Mouse (Mus musculus): Measurements from ENCODE around the gene Smarcd3. TPM values are rescaled to one million over a fixed set of nuclear protein-coding genes. Genes with fewer than 3 reads are reported as not detected.

Gene Smarcd3
- polyA plus RNA-seq, 1 experiment from 2014 or later, result 35.6 TPM

GRCm38 (mm10) chr5:24649701-24650100 lies 25.5 kb upstream of the Smarcd3 start:
- Histone ChIP-seq H3K4me1 (ENCODE audit: control insufficient read depth, insufficient read depth, low read length) (no peaks in the 10 kb centered on the region), H3K9me3 (ENCODE audit: control insufficient read depth, low read depth, low read length) (no peaks in the 10 kb centered on the region), H3K27me3 (ENCODE audit: control insufficient read depth, insufficient read depth, low read length) (no peaks in the 10 kb centered on the region), H3K9ac (replicated peaks; ENCODE audit: low read depth, low read length) (no peak overlapping the region), H3K36me3 (ENCODE audit: control insufficient read depth, insufficient read depth, low read length) (no peaks in the 10 kb centered on the region), H3K4me3 (ENCODE audit: low read depth, low read length) (no peak overlapping the region), H3K27ac (ENCODE audit: low read length) (no peak overlapping the region), H3K4me2 (replicated peaks; ENCODE audit: low read depth, low read length) (no peak overlapping the region)
- no peak for ATAC-seq (ENCODE audit: insufficient number of reproducible peaks, insufficient read depth, low FRiP score, low read depth)
- WGBS, result 73% methylated on average over 7 of the region's 7 CpGs

GRCm38 (mm10) chr5:24649231-24649630 lies 25.0 kb upstream of the Smarcd3 start:
- H3K27ac ChIP-seq (ENCODE audit: low read length), result no peak overlapping the region
- H3K27me3 ChIP-seq (ENCODE audit: control insufficient read depth, insufficient read depth, low read length), result no peaks in the 10 kb centered on the region
- no peak overlapping the region for H3K4me3 ChIP-seq (ENCODE audit: low read depth, low read length)
- ATAC-seq (ENCODE audit: insufficient number of reproducible peaks, insufficient read depth, low FRiP score, low read depth), result no peak
- no peaks in the 10 kb centered on the region for H3K36me3 ChIP-seq (ENCODE audit: control insufficient read depth, insufficient read depth, low read length)
- 65% methylated on average over 4 of the region's 4 CpGs for WGBS
- no peaks in the 10 kb centered on the region for H3K9me3 ChIP-seq (ENCODE audit: control insufficient read depth, low read depth, low read length)
- H3K4me2 ChIP-seq (replicated peaks; ENCODE audit: low read depth, low read length), result no peak overlapping the region
- H3K9ac ChIP-seq (replicated peaks; ENCODE audit: low read depth, low read length), result no peak overlapping the region
- no peaks in the 10 kb centered on the region for H3K4me1 ChIP-seq (ENCODE audit: control insufficient read depth, insufficient read depth, low read length)

- 80% methylated on average over 1 of the region's 1 CpGs for WGBS
- H3K36me3 ChIP-seq (ENCODE audit: control insufficient read depth, insufficient read depth, low read length), result no peaks in the 10 kb centered on the region
- H3K27ac ChIP-seq (ENCODE audit: low read length), result no peak overlapping the region
- no peaks in the 10 kb centered on the region for H3K9me3 ChIP-seq (ENCODE audit: control insufficient read depth, low read depth, low read length)
- no peaks in the 10 kb centered on the region for H3K27me3 ChIP-seq (ENCODE audit: control insufficient read depth, insufficient read depth, low read length)
- H3K4me2 ChIP-seq (replicated peaks; ENCODE audit: low read depth, low read length), result no peak overlapping the region
- H3K9ac ChIP-seq (replicated peaks; ENCODE audit: low read depth, low read length), result no peak overlapping the region
- no peak for ATAC-seq (ENCODE audit: insufficient number of reproducible peaks, insufficient read depth, low FRiP score, low read depth)
- H3K4me3 ChIP-seq (ENCODE audit: low read depth, low read length), result no peak overlapping the region
- no peaks in the 10 kb centered on the region for H3K4me1 ChIP-seq (ENCODE audit: control insufficient read depth, insufficient read depth, low read length)
These were observed 21.2 kb upstream of the Smarcd3 start for GRCm38 (mm10) chr5:24645454-24645853.

GRCm38 (mm10) chr5:24639081-24639480 lies 14.9 kb upstream of the Smarcd3 start:
- H3K4me1 ChIP-seq (ENCODE audit: control insufficient read depth, insufficient read depth, low read length), result no peaks in the 10 kb centered on the region
- 67% methylated on average over 6 of the region's 6 CpGs for WGBS
- no peaks in the 10 kb centered on the region for H3K9me3 ChIP-seq (ENCODE audit: control insufficient read depth, low read depth, low read length)
- no peaks in the 10 kb centered on the region for H3K27me3 ChIP-seq (ENCODE audit: control insufficient read depth, insufficient read depth, low read length)
- H3K9ac ChIP-seq (replicated peaks; ENCODE audit: low read depth, low read length), result no peak overlapping the region
- H3K4me2 ChIP-seq (replicated peaks; ENCODE audit: low read depth, low read length), result no peak overlapping the region
- no peaks in the 10 kb centered on the region for H3K36me3 ChIP-seq (ENCODE audit: control insufficient read depth, insufficient read depth, low read length)
- no peak overlapping the region for H3K27ac ChIP-seq (ENCODE audit: low read length)
- no peak overlapping the region for H3K4me3 ChIP-seq (ENCODE audit: low read depth, low read length)
- ATAC-seq (ENCODE audit: insufficient number of reproducible peaks, insufficient read depth, low FRiP score, low read depth), result no peak

GRCm38 (mm10) chr5:24638131-24638530 lies 13.9 kb upstream of the Smarcd3 start:
- no peaks in the 10 kb centered on the region for H3K4me1 ChIP-seq (ENCODE audit: control insufficient read depth, insufficient read depth, low read length)
- no peak overlapping the region for H3K27ac ChIP-seq (ENCODE audit: low read length)
- no peak overlapping the region for H3K4me3 ChIP-seq (ENCODE audit: low read depth, low read length)
- no peaks in the 10 kb centered on the region for H3K9me3 ChIP-seq (ENCODE audit: control insufficient read depth, low read depth, low read length)
- H3K9ac ChIP-seq (replicated peaks; ENCODE audit: low read depth, low read length), result no peak overlapping the region
- WGBS, result 46% methylated on average over 6 of the region's 6 CpGs
- ATAC-seq (ENCODE audit: insufficient number of reproducible peaks, insufficient read depth, low FRiP score, low read depth), result no peak
- H3K4me2 ChIP-seq (replicated peaks; ENCODE audit: low read depth, low read length), result no peak overlapping the region
- H3K36me3 ChIP-seq (ENCODE audit: control insufficient read depth, insufficient read depth, low read length), result no peaks in the 10 kb centered on the region
- H3K27me3 ChIP-seq (ENCODE audit: control insufficient read depth, insufficient read depth, low read length), result no peaks in the 10 kb centered on the region

GRCm38 (mm10) chr5:24636987-24637386 lies 12.8 kb upstream of the Smarcd3 start:
- no peak overlapping the region for H3K9ac ChIP-seq (replicated peaks; ENCODE audit: low read depth, low read length)
- H3K4me2 ChIP-seq (replicated peaks; ENCODE audit: low read depth, low read length), result no peak overlapping the region
- H3K4me1 ChIP-seq (ENCODE audit: control insufficient read depth, insufficient read depth, low read length), result no peaks in the 10 kb centered on the region
- no peak for ATAC-seq (ENCODE audit: insufficient number of reproducible peaks, insufficient read depth, low FRiP score, low read depth)
- H3K36me3 ChIP-seq (ENCODE audit: control insufficient read depth, insufficient read depth, low read length), result no peaks in the 10 kb centered on the region
- no peak overlapping the region for H3K4me3 ChIP-seq (ENCODE audit: low read depth, low read length)
- H3K27ac ChIP-seq (ENCODE audit: low read length), result no peak overlapping the region
- whole genome bisulfite sequencing, result 76% methylated on average over 4 of the region's 4 CpGs
- H3K9me3 ChIP-seq (ENCODE audit: control insufficient read depth, low read depth, low read length), result no peaks in the 10 kb centered on the region
- no peaks in the 10 kb centered on the region for H3K27me3 ChIP-seq (ENCODE audit: control insufficient read depth, insufficient read depth, low read length)

GRCm38 (mm10) chr5:24635526-24636141 lies 11.4 kb upstream of the Smarcd3 start:
- Histone ChIP-seq H3K9me3 (ENCODE audit: control insufficient read depth, low read depth, low read length) (no peaks in the 10 kb centered on the region), H3K4me1 (ENCODE audit: control insufficient read depth, insufficient read depth, low read length) (no peaks in the 10 kb centered on the region), H3K4me2 (replicated peaks; ENCODE audit: low read depth, low read length) (no peak overlapping the region), H3K36me3 (ENCODE audit: control insufficient read depth, insufficient read depth, low read length) (no peaks in the 10 kb centered on the region), H3K9ac (replicated peaks; ENCODE audit: low read depth, low read length) (no peak overlapping the region), H3K4me3 (ENCODE audit: low read depth, low read length) (no peak overlapping the region), H3K27ac (ENCODE audit: low read length) (no peak overlapping the region), H3K27me3 (ENCODE audit: control insufficient read depth, insufficient read depth, low read length) (no peaks in the 10 kb centered on the region)
- WGBS, result 74% methylated on average over 6 of the region's 6 CpGs
- no peak for ATAC-seq (ENCODE audit: insufficient number of reproducible peaks, insufficient read depth, low FRiP score, low read depth)

- Histone ChIP-seq H3K4me2 (replicated peaks; ENCODE audit: low read depth, low read length) (no peak overlapping the region), H3K9me3 (ENCODE audit: control insufficient read depth, low read depth, low read length) (no peaks in the 10 kb centered on the region), H3K4me3 (ENCODE audit: low read depth, low read length) (no peak overlapping the region), H3K4me1 (ENCODE audit: control insufficient read depth, insufficient read depth, low read length) (no peaks in the 10 kb centered on the region), H3K36me3 (ENCODE audit: control insufficient read depth, insufficient read depth, low read length) (no peaks in the 10 kb centered on the region), H3K9ac (replicated peaks; ENCODE audit: low read depth, low read length) (no peak overlapping the region), H3K27ac (ENCODE audit: low read length) (no peak overlapping the region), H3K27me3 (ENCODE audit: control insufficient read depth, insufficient read depth, low read length) (no peaks in the 10 kb centered on the region)
- 47% methylated on average over 1 of the region's 1 CpGs for WGBS
- ATAC-seq (ENCODE audit: insufficient number of reproducible peaks, insufficient read depth, low FRiP score, low read depth), result 0 out of 2 replicates have a peak, but pooled peaks have one; percentile 26
These were observed 10.9 kb upstream of the Smarcd3 start for GRCm38 (mm10) chr5:24635093-24635492.

GRCm38 (mm10) chr5:24629712-24630111 lies 5.5 kb upstream of the Smarcd3 start:
- ATAC-seq (ENCODE audit: insufficient number of reproducible peaks, insufficient read depth, low FRiP score, low read depth), result no peak
- Histone ChIP-seq H3K27me3 (ENCODE audit: control insufficient read depth, insufficient read depth, low read length) (no peaks in the 10 kb centered on the region), H3K27ac (ENCODE audit: low read length) (no peak overlapping the region), H3K9me3 (ENCODE audit: control insufficient read depth, low read depth, low read length) (no peaks in the 10 kb centered on the region), H3K4me2 (replicated peaks; ENCODE audit: low read depth, low read length) (no peak overlapping the region), H3K9ac (replicated peaks; ENCODE audit: low read depth, low read length) (no peak overlapping the region), H3K36me3 (ENCODE audit: control insufficient read depth, insufficient read depth, low read length) (no peaks in the 10 kb centered on the region), H3K4me1 (ENCODE audit: control insufficient read depth, insufficient read depth, low read length) (no peaks in the 10 kb centered on the region), H3K4me3 (ENCODE audit: low read depth, low read length) (no peak overlapping the region)
- WGBS, result 62% methylated on average over 3 of the region's 3 CpGs
